Mouse (Mus musculus) large intestine, adult 2 months (tissue): ENCODE data around the gene Iqgap3. TPM values are rescaled to one million over a fixed set of nuclear protein-coding genes. Genes with fewer than 3 reads are reported as not detected.

ENCODE experiments used
- DNase-seq: peaks from one replicate; pipeline ENCODE4 v3.0.0-alpha.2; 2012; ENCODE audit warnings: low read depth, low spot score
- WGBS: fragments of 180-500 bp; shearing (Covaris S2); methylation state at CpG from one replicate; pipeline ENCODE4 v1.1.7; 2018; 5-methylcytosine and 5-hydroxymethylcytosine counted together
- polyA plus RNA-seq: library from polyadenylated mRNA; depleted of rRNA; stranded (reverse); fragments of >200 nt; gene quantifications from 2 replicates; pipeline ENCODE4 v1.2.3, GENCODE M21; 2012; rRNA removed

Iqgap3 gene
- polyA plus RNA-seq, 1 experiment: 14.3 TPM

- no peak for DNase-seq
- WGBS: 73% methylated on average over 5 of the region's 5 CpGs
Measured at GRCm38 (mm10) chr3:88170361-88170760, 88.6 kb downstream of the Iqgap3 start.

Other genes with a start within 250 kb of the Iqgap3 start
- 3.5 and 5.6 TPM in 2 replicates for gene Sh2d2a, start 235.2 kb upstream of the Iqgap3 start, polyA plus RNA-seq
- 28.5 and 30.2 TPM in 2 replicates for gene Prcc, start 196.4 kb upstream of the Iqgap3 start, polyA plus RNA-seq
- gene Hdgf, start 175.7 kb upstream of the Iqgap3 start, polyA plus RNA-seq: 73.5 and 78.7 TPM in 2 replicates
- gene Mrpl24, start 162.5 kb upstream of the Iqgap3 start, polyA plus RNA-seq: 63.4 and 64.1 TPM in 2 replicates
- 14.0 and 15.3 TPM in 2 replicates for gene Isg20l2, start 151.7 kb upstream of the Iqgap3 start, polyA plus RNA-seq
- 17.5 and 22.5 TPM in 2 replicates for gene Rrnad1, start 151.3 kb upstream of the Iqgap3 start, polyA plus RNA-seq
- gene Crabp2, start 133.3 kb upstream of the Iqgap3 start, polyA plus RNA-seq: not detected in 2 replicates
- gene Nes, start 110.9 kb upstream of the Iqgap3 start, polyA plus RNA-seq: 0.87 and 1.4 TPM in 2 replicates
- gene Bcan, start 81.7 kb upstream of the Iqgap3 start, polyA plus RNA-seq: 0.20 TPM in 1 of 2 replicates, not detected in the other
- not detected in 2 replicates for gene Hapln2, start 54.4 kb upstream of the Iqgap3 start, polyA plus RNA-seq
- gene Gpatch4, start 38.9 kb upstream of the Iqgap3 start, polyA plus RNA-seq: 8.0 and 9.3 TPM in 2 replicates
- 62.6 and 75.5 TPM in 2 replicates for gene Naxe, start 23.5 kb upstream of the Iqgap3 start, polyA plus RNA-seq
- not detected in 2 replicates for gene Ttc24, start 3.7 kb upstream of the Iqgap3 start, polyA plus RNA-seq
- 26.1 and 40.8 TPM in 2 replicates for gene Mef2d, start 60.4 kb downstream of the Iqgap3 start, polyA plus RNA-seq
- 32.9 and 50.2 TPM in 2 replicates for gene Rhbg, start 172.7 kb downstream of the Iqgap3 start, polyA plus RNA-seq
- gene Gm38392, start 205.2 kb downstream of the Iqgap3 start, polyA plus RNA-seq: 0.30 TPM in 1 of 2 replicates, not detected in the other
- 2.4 and 3.1 TPM in 2 replicates for gene Tsacc, start 215.0 kb downstream of the Iqgap3 start, polyA plus RNA-seq
- 159 and 172 TPM in 2 replicates for gene Cct3, start 215.1 kb downstream of the Iqgap3 start, polyA plus RNA-seq
- 194 and 196 TPM in 2 replicates for gene Glmp, start 243.1 kb downstream of the Iqgap3 start, polyA plus RNA-seq